Mouse (Mus musculus): ENCODE results near the gene Carmil1. TPM values are rescaled to one million over a fixed set of nuclear protein-coding genes. Genes with fewer than 3 reads are reported as not detected.
A peak's percentile ranks its signal among the peaks of the same experiment; 100 is the strongest.

Carmil1 gene
- 2.6 and 2.7 TPM in 2 replicates for total RNA-seq (2017)

GRCm38 (mm10) chr13:24280439-24281431, at the start of gene Carmil1:
Gene Carmil1 (minus strand): TSS chr13:24280795.
- ATAC-seq (replicated peaks; ENCODE audit: low read depth, poor library complexity, severe bottlenecking) = peak; percentile 91

- no peak for ATAC-seq (replicated peaks; ENCODE audit: low read depth, poor library complexity, severe bottlenecking)
Measured at GRCm38 (mm10) chr13:24330128-24330527, 49.5 kb upstream of the Carmil1 start.

- 0 out of 2 replicates have a peak, but pooled peaks have one; percentile 36 for ATAC-seq (replicated peaks; ENCODE audit: low read depth, poor library complexity, severe bottlenecking)
Measured at GRCm38 (mm10) chr13:24328036-24328817, 47.6 kb upstream of the Carmil1 start.

- ATAC-seq (replicated peaks; ENCODE audit: low read depth, poor library complexity, severe bottlenecking) = no peak
Measured at GRCm38 (mm10) chr13:24327201-24327600, 46.6 kb upstream of the Carmil1 start, which contains the start of gene Cmah. Gene Cmah (plus strand): TSS chr13:24327404.

- ATAC-seq (replicated peaks; ENCODE audit: low read depth, poor library complexity, severe bottlenecking) = no peak
Measured at GRCm38 (mm10) chr13:24321313-24321712, 40.7 kb upstream of the Carmil1 start.

GRCm38 (mm10) chr13:24318618-24319017, 38.0 kb upstream of the Carmil1 start:
- peak; percentile 74 for ATAC-seq (replicated peaks; ENCODE audit: low read depth, poor library complexity, severe bottlenecking)

GRCm38 (mm10) chr13:24316563-24316962, 36.0 kb upstream of the Carmil1 start:
- 0 out of 2 replicates have a peak, but pooled peaks have one; percentile 25 for ATAC-seq (replicated peaks; ENCODE audit: low read depth, poor library complexity, severe bottlenecking)

GRCm38 (mm10) chr13:24311011-24311940, 30.7 kb upstream of the Carmil1 start:
- ATAC-seq (replicated peaks; ENCODE audit: low read depth, poor library complexity, severe bottlenecking) = peak; percentile 29; the same call in 1 of the 2 replicates

- no peak for ATAC-seq (replicated peaks; ENCODE audit: low read depth, poor library complexity, severe bottlenecking)
Measured at GRCm38 (mm10) chr13:24306248-24306647, 25.7 kb upstream of the Carmil1 start.

- no peak for ATAC-seq (replicated peaks; ENCODE audit: low read depth, poor library complexity, severe bottlenecking)
Measured at GRCm38 (mm10) chr13:24305486-24305885, 24.9 kb upstream of the Carmil1 start.

GRCm38 (mm10) chr13:24297252-24297651, 16.7 kb upstream of the Carmil1 start:
- peak; percentile 73; the same call in 1 of the 2 replicates for ATAC-seq (replicated peaks; ENCODE audit: low read depth, poor library complexity, severe bottlenecking)

- ATAC-seq (replicated peaks; ENCODE audit: low read depth, poor library complexity, severe bottlenecking) = no peak
Measured at GRCm38 (mm10) chr13:24287381-24287780, 6.8 kb upstream of the Carmil1 start.

- ATAC-seq (replicated peaks; ENCODE audit: low read depth, poor library complexity, severe bottlenecking) = no peak
Measured at GRCm38 (mm10) chr13:24279762-24280438, 695 bp downstream of the Carmil1 start.

- ATAC-seq (replicated peaks; ENCODE audit: low read depth, poor library complexity, severe bottlenecking) = no peak
Measured at GRCm38 (mm10) chr13:24279407-24279761, 1.2 kb downstream of the Carmil1 start.

GRCm38 (mm10) chr13:24272740-24273377, 7.7 kb downstream of the Carmil1 start:
- no peak for ATAC-seq (replicated peaks; ENCODE audit: low read depth, poor library complexity, severe bottlenecking)

GRCm38 (mm10) chr13:24269100-24269465, 11.5 kb downstream of the Carmil1 start:
- ATAC-seq (replicated peaks; ENCODE audit: low read depth, poor library complexity, severe bottlenecking) = no peak

GRCm38 (mm10) chr13:24268355-24269099, 12.1 kb downstream of the Carmil1 start:
- no peak for ATAC-seq (replicated peaks; ENCODE audit: low read depth, poor library complexity, severe bottlenecking)

GRCm38 (mm10) chr13:24264760-24265159, 15.8 kb downstream of the Carmil1 start:
- 0 out of 2 replicates have a peak, but pooled peaks have one; percentile 32 for ATAC-seq (replicated peaks; ENCODE audit: low read depth, poor library complexity, severe bottlenecking)
